Mouse (Mus musculus) mouse embryonic stem cell (cell line): Measurements from ENCODE around the gene St3gal3.

ENCODE experiments used
- in situ Hi-C, 2 experiments: fragments of 300-500 bp; cut with MboI; formaldehyde crosslinking; loops; 1 replicate in 1 of 2; 3 replicates in 1 of 2; pipeline ENCODE4 v1.14.3; 2019 to 2020; ENCODE audit warnings: low sequenced_read_pairs in 2 of 2, low pct_unique_long_range_greater_than_20kb in 1 of 2, mixed read lengths in 1 of 2; ENCODE audit not compliant: unreplicated experiment in 1 of 2

St3gal3 gene

DNA sequence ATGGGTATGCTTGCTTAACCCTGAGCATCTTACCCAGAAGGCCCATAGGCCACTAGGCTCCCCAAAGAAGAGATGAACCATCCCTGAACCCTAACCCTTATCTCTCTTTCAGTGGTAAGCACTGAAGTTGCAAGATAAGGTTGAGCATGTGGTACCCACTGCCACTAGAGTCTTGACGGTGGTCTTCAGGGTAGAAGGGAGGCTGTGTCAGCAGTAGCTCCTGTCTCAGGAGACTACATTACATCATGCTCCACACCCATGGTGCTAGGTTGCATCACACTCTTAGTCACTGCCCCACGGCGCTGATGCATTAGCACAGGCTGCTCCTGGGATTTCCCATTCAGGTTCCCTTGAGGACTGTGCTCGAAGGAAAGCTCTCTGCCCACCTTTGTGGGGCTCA lies 154.6 kb downstream of the St3gal3 start:
- in situ Hi-C loops = no loop called here

DNA sequence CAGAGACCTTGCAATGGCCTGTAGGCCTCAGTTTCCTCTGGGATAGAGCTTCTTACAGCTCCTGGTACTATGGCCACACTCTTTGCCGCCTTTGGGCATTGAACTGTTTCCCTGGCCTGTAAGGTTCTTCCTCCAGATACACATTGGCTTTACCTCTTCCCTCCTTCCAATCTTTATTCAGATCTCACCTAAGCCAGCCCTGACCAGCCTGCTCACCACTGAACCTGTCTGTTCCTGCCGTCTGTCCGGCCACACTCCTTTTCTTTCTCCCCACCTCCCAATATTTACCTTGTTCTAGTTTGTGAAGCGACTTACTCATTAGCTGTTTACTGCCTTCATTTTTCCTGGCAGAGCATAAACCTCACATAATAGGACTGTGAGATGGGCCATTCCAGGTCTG lies 155.5 kb downstream of the St3gal3 start:
- in situ Hi-C loops = no loop called here

DNA sequence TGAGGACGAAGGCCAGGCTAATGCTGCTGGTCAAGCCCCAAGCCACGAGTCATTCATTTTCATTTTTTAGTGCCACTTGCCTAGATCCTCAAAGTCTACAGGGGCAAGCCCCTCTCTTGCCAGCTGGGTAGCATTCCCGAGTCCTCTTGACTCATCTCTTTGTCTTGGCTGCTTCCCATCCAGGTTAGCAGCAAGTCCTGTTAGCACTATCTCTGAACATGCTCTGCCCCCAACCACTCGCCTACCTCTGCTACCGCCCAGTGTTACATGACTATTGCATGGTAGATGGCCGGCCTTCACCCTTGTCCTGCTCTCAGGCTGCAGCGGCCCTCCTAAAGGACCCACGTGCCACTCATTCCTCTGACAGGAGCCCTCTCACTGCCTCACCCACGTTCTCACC lies 156.4 kb downstream of the St3gal3 start:
- in situ Hi-C loops = no loop called here

DNA sequence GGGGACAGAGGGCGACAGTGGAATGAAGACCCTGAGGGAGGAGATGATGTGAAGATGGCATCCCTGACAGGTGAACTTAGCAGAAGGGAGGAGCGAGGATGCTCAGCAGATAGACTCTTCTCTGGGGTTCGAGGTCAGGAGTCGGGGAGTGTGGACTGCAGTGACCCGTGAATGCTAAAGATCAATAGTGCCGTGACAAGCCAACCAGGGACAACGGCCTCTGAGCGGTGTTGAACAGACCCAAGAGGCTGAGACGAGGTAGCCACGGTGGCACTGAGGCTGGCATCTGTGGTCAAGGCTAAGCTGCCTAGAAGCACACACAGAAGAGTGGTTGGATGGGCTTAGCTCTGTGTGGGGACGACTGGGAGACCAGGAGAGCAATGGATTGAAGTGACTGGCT lies 156.9 kb downstream of the St3gal3 start:
- in situ Hi-C loops = no loop called here

DNA sequence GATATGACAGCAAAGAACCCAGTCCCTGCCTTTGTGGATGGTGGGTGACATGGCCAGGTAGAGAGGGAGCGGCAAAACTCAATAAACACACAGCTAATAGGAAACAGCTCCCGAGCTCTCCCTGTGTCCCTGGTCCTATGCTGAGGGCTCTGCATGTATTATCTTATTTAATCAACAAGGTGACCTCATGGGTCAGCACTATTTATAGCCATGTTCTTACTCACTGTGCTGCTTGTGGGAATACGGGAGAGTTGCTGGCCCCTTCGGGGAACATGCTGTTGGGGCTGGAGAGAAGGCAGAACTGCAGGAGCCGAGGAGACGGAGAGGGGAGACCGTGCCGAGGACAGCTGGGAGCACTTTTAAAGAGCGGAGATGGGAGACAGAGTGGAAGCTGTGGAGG lies 157.3 kb downstream of the St3gal3 start:
- in situ Hi-C loops = no loop called here

DNA sequence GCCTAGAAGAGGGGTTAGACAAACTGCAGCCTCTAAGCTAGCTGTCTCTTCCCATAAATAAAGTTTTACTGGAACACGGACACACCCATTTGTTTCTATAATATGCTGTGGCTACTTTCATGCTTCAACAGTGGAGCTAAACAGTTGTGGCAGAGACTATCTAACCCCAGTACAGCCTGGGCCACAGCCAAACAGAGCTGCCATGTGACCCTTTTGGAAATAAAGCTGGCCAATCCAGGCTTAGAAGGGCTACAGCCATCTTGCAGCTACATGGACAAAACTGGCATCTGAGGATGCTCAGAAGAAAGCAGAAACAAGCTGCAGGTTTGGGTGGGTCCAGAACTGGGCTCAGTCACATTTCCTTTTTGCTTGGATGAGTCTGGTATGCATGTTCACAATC lies 158.9 kb downstream of the St3gal3 start:
- in situ Hi-C loops = no loop called here

DNA sequence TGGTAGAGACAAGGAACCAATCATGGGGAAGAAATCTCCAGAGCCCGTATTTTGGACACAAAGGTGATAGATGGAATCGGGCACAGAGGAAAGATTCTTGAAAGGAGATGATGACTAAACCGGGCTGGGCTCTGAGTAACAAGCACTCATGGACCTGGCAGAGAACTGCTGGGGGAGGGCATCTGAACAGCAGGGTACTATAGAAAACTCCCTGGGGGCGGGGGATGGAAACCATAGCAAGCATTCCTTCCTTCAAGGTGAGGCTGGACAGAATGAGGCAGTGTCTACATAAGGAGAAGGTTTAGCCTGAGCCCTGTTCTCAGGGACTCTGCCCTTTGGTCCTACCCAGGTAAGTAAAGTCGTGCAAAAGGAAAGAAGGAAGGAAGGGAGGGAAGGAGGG lies 160.0 kb downstream of the St3gal3 start:
- in situ Hi-C loops = no loop called here

DNA sequence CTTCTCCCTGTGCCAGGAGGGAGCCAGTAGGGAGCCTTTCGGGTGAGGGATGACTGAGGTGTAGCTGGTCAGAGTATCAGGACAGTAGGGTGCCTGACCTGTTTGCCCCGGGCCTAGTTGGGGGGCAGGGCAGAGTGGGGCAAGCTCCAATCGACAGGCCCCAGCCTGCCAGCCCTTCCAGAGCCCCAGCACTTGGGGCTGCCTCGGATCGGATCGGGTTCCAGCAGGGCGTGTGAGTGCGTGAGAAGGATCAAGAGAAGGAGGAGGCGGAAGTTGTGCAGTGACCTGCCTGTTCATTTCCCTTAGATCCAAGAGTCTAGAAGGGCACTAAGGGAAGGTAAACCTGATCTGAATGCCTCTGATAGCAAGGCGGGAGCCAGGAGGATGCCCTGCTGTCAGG lies 161.7 kb downstream of the St3gal3 start:
- in situ Hi-C loops = no loop called here

DNA sequence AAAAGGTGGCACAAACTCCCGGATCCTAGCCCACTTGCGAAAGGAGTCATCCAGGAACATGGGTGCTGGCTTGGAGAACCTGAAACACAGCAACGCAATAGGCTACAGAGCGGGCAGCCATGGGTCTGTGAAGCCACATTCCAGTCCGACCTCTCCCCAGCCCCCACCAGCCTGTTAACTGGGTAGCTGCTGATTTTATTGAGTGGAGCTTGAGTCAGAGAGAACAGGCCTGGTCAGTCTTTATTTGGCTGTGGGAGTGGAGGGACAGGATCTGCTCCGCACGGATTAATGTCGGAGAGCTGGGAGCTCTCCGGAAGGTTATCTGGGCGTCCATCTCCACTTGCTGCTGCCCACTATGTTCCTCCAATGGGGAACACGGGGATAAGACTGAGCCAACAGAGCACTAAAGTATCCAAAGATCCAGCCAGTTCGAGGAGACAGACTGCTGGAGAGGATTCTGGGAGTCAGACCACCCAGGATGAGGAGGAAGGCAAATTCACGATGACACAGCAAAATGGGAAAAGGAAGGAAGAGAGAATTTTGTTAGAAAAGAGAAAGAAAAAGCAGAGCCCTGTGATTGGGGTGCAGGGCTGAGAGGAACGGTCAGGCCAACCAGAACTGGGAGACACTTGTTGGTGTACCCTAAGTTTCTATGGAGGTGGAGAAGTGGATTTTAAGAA lies 170.2 kb downstream of the St3gal3 start:
- in situ Hi-C loops = no loop called here

DNA sequence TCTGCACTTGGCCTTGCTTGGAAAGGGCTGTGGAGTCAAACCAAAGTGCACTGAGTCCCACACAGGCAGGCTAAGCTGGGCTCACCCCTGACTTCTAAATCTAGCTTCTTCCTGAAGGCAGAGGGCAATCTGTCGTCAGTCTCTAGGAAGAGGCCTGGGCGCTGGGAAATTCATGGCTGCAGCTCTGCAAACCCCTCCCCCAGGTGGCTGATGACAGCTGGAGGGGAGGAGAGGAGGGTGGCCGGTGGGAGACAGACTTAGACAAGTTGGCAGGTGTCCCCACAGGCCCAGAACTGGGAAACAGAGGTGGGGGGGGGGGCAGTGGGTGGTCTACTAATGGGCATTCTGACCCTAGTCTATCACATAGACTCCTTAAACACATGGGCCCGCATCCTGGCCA lies 177.2 kb downstream of the St3gal3 start:
- in situ Hi-C loops = no loop called here

DNA sequence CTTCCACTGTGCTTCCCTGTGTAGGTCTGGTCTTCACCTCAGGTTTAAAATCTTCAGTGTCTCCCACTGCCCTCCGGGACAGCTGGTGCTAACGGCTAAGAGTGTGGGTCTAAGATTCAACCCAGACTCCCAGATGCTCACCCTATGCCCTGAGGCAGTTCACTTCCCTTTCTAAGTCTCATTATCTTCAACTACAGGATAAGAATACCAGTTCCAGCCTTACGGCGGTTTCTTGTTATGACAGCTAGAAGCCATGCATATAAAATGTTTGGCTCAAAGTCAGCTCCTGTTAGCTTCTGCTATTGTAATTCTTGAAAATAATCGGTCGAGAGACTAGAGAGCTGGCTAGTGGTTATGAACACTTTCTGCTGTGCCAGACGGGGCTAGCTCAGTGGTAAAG lies 187.2 kb downstream of the St3gal3 start:
- in situ Hi-C loops = no loop called here

DNA sequence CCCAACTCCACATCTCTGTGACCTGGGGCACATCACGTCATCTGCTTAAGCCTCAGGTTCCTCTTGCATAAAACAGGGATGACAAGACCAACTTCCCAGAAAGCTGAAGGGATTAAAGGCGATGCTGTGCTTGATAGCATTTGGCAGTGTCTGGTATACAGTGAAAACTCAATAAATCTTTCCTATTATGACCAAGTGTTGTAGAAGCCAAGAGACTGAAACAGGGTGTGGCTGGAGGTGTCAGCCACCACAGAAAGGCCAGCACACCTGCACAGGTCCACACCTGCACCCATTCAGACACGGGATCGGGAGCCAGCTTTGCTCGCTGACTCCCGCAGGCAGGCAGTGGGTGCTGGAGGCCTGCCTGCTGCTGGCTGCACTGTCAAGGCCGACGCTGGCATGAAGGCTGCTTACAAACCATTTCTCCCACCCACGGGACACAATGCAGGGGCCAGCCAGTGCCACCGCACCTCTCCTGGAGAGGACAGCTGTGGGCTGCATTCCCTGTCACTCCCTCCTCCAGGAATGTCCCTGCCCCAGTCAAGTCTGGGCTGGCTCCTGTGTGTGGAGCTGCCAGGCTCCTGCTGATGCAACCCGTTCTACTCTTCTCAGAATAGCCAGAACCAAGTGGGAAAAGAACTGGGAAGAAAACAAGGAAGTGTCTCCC lies 187.9 kb downstream of the St3gal3 start:
- in situ Hi-C loops = no loop called here

DNA sequence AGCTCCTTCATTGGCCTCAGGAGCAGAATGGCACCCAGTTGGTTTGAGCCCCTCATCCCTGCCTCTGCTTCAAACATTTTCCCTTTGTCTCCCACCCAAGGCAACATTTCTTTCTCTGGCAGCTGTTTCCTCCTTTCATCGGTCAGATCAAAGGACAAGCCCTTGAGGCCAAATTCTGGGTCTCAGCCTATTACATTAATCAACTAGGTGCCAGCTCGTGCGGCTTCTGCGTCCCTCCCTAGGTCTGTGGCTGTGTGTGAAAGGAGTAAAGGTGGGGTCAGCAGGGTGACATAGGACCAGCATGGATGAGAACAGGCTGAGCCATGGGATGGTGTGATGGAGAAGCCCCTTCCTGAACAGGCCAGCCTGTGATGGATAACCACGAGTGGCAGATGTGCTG lies 191.4 kb downstream of the St3gal3 start:
- in situ Hi-C loops = no loop called here

DNA sequence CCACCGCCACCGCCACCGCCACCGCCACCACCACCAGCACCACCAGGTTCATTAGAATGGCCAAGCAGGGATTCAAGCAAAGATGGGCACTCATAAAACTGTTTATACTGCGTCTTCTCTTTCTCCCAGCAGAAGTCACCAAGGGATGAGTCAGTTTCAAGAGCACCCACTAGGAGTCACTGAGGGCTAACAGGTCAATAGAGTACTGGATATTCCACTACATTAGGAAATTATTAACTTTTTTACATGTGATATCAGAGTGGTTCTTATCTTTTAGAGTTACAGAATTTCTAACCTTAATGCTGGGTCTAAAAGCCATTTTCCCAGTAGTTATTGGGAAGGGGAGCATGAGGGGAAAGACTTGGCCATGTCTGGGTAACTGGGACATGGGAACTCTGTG lies 197.8 kb downstream of the St3gal3 start:
- in situ Hi-C loops = no loop called here

DNA sequence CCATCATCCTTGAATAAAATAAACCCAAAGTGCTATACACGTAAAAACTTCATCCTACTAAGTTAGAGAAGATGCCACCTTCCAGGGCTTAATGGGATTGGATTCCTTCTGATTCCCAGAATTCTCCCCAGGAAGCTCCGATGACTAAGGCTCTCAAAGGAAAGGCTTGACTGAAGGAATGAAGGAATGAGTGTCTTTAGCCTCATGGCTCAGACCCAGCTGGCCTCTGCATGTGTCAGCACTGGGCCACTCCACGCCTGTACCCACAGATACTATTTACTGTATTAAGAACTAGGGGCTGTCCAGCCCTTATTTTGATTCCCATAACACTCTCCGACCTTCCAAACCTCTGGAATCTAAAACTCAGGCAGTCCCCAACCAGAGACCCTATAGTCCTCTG lies 200.6 kb downstream of the St3gal3 start:
- in situ Hi-C loops = no loop called here

DNA sequence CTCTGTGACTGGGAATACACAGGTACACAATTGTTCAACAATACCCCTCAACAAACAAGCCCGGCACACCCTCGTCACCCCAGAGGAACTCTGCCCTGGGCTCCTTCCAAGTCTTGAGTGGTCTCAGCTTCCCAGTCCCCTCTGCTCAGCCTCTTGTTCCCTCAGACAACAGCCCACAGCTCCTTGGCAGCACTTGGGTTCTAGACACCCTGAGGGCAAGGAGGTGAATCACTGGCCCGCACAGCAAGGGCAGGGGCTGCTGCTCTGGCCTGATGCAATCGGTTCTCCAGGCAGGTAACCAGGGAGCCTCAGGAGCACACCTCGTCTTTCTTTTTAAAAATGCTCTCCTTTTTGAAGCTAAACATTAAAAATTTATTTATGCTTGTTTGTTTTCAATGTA lies 201.5 kb downstream of the St3gal3 start:
- in situ Hi-C loops = no loop called here

DNA sequence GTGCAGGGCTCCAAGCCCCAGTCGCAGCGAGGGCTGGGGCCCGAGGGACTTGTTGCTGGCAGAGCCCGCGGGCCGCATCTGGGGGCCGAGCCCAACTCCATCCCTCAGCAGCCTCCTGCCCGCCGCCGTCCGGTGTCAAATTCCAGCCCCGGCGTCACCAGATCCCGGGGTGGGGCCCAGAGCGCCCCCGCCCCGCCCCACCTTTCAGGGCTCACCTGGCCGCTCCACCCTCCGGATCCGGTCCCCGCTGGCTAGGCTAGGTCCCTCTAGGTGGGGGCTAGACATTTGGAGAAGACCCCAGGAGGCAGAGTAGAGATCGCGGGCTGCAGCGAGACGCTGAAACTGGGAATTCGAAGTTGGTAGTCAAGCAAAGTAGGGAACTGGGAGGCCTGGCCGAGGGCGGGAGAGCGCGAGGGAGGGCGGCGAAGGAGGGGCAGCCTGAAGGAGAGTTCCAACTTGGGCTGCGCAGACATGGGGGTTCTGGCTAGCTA lies 205.3 kb downstream of the St3gal3 start, which contains the start of gene Artn:
Gene Artn, minus strand, starts transcription at position 373 of the 491 bp plus-strand sequence.
- in situ Hi-C loops = no loop called here

DNA sequence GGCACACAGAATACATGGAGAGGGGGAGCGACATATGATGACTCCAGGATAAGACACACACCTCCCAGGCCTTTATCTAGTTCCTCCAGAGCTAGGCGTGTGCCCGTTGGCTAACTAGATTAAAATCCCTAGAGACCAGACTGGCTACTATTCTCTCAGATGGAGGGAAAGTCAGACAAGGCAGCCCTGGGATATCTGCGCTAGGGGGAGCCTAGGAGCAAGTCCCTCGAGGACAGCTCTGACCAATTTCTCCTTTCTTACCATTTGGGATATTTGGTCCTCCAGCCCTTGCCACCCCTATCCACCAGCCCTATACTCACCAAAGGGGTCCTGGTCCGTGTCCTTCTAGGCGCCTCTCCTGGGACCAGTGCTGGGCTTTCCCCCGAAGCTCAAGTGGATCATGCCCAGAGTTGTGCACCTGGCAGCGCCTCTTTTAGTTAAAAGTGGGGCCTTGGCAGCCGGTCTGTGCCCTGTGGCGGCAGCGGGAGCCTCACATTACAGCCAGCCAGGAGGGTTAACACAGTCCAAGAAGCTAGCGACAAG lies 205.9 kb downstream of the St3gal3 start:
- in situ Hi-C loops = no loop called here

DNA sequence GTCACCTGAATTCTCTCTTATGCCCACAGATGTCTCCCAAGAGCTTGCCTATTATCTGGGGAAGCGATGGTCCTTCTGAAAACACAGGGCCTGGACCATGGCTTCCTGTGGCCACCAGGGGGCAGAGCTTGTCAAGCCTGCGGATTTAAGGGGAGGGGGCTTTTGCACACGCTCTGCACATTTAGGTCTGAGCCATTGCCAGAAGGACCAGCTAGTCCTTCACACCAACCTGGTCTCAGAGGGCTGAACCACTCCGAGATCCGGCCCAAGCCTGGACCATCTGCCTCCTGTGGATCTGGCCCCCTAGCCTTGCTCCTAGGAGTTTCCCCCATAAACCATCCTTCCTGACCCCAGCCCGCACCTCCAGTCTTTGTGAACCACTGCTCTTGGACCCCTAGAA lies 206.5 kb downstream of the St3gal3 start:
- in situ Hi-C loops = no loop called here
